Mouse (Mus musculus) embryonic fibroblast, embryonic 13.5 days (primary cell): ENCODE measurements around the gene Gm4881. TPM values are rescaled to one million over a fixed set of nuclear protein-coding genes. Genes with fewer than 3 reads are reported as not detected.
A peak's percentile ranks its signal among the peaks of the same experiment; 100 is the strongest.
"Not testable (repeated sequence)": the region's sequence is repeated elsewhere in the genome, so short reads cannot be mapped to it uniquely, and the experiment has no call there.

Source experiments
- H3K27ac ChIP-seq: 2 replicates; pipeline ENCODE4 v1.5.1; 2012; ENCODE audit warnings: low read length, control low read depth, inconsistent platforms; ENCODE audit not compliant: insufficient read depth
- H3K4me1 ChIP-seq: 2 replicates; pipeline ENCODE4 v1.6.1; 2011; ENCODE audit warnings: low read length; ENCODE audit not compliant: control insufficient read depth, insufficient read depth
- H3K4me3 ChIP-seq: 2 replicates; pipeline ENCODE4 v1.5.1; 2011; ENCODE audit warnings: mild to moderate bottlenecking, control low read depth, low read length; ENCODE audit not compliant: insufficient read depth
- CTCF ChIP-seq: IDR thresholded peaks from 2 replicates; pipeline ENCODE4 v1.5.1; 2011; ENCODE audit warnings: mild to moderate bottlenecking, control low read depth, low read length, moderate library complexity, borderline replicate concordance; ENCODE audit not compliant: insufficient read depth
- POLR2A ChIP-seq: IDR thresholded peaks from 2 replicates; pipeline ENCODE4 v1.6.1; 2011; ENCODE audit warnings: low read depth, mild to moderate bottlenecking, control low read depth, low read length, moderate library complexity
- polyA plus RNA-seq: library from polyadenylated mRNA; stranded (reverse); fragments of >200 nt; gene quantifications from 2 replicates; pipeline ENCODE4 v1.2.4, GENCODE M21; 2011; ENCODE audit warnings: low read depth; ENCODE audit not compliant: missing spikeins, insufficient read length

Gene Gm4881
- polyA plus RNA-seq, 1 experiment, result not detected

DNA sequence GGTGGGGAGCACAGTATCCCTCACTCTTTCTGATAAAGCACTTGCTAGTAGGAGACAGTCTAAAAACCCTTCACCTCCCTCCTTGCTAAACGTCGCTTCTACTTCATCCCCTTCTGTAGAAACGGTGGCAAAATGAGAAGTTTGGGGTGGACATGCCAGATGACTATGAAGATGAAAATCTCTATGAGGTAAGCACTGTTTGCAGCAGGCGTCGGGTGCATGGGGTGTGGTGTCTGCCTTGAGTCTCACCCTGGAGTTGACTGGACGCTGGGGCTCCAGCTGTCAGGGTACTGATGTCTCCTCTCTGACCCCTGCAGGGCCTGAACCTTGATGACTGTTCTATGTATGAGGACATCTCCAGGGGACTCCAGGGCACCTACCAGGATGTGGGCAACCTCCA, 43.2 kb downstream of the Gm4881 start:
- no peak overlapping the region for H3K4me3 ChIP-seq
- TF ChIP-seq POLR2A (no peak), CTCF (no peak)
- H3K27ac ChIP-seq, result no peak overlapping the region
- peaks cover 2% of the 10 kb centered on the region; the same call in 1 of the 2 replicates for H3K4me1 ChIP-seq

DNA sequence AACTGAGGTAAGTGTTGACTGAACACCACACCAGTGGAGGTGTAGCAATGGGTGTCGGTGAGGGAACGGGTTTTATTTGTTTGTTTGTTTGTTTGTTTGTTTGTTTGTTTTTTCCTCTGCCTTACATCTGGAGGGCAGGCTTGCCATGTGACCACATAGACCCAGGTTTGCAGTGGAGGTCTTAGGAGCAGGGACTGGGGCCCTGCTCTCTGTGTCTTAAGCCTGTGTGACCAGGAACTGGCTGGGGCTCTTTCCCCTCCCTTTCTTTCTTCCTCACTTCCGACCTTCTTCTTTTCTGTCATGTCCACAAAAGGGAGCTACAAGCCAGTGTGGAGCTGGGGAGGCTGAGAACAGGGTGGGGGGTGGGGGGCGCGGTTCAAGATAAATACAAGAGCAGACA, 46.3 kb downstream of the Gm4881 start:
- TF ChIP-seq POLR2A (no peak), CTCF (no peak)
- Histone ChIP-seq H3K27ac (no peak overlapping the region), H3K4me1 (no peaks in the 10 kb centered on the region), H3K4me3 (no peak overlapping the region)

DNA sequence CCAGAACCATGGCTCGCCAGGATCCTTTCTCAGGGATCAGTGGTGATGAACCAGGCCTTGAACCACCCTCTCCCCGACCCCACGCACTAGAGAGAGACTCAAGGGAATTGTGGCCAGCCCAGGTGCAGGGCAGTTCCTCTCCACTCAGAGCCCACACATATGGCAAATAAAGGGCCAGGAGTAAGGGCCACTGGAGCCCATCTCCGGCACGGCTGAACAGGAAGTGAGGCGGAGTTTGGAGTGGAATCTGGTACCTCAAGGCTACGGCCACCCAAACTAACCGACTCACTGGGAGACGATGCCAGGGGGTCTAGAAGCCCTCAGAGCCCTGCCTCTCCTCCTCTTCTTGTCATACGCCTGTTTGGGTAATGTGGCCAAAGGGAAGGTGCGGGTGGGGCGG, 47.1 kb downstream of the Gm4881 start, which contains the start of gene Cd79a:
Gene Cd79a (plus strand): TSS at position 158 of the 400 bp plus-strand sequence.
- H3K27ac ChIP-seq, result no peak within 1 kb of the TSS
- TF ChIP-seq POLR2A (no peak), CTCF (no peak)
- H3K4me1 ChIP-seq, result no peaks in the 10 kb centered on the region
- H3K4me3 ChIP-seq, result no peak within 1 kb of the TSS

DNA sequence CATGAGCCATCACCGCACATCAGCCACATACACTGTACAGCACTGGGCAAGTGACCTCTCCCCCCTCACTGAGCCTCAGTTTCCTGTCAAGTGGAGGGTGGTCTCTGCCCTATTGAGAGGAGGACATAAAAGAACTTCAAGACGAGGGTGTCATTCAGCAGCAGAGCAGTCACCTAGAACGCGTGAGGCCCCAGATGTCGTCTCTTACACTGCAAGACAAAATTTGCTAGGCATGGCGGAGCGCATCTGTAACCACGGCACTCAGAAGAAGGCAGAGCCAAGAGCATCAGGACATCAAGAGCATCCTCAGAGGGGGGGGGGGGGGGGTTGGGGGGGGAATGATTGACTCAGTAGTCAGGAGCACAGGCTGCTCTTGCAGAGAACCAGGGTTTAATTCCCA, 48.0 kb downstream of the Gm4881 start:
- H3K4me3 ChIP-seq, result no peak overlapping the region
- H3K4me1 ChIP-seq, result no peaks in the 10 kb centered on the region
- TF ChIP-seq POLR2A, result no peak
- no peak for TF ChIP-seq CTCF
- no peak overlapping the region for H3K27ac ChIP-seq

DNA sequence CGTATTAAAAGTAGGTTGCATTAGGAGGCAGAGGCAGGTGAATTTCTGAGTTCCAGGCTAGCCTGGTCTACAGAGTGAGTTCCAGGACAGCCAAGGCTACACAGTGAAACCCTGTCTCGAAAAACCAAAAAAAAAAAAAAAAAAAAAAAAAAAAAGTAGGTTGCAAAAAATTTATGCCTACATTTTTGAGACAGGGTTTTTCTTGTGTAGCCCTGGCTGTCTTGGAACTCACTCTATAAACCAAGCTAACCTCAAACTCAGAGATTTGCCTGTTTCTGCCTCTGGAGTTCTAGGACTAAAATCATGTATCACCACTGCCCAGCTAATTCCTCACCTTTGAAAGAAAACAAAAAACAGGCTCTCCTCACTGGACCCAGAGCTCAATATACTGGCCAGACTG, 48.5 kb downstream of the Gm4881 start:
- not testable (repeated sequence) for H3K27ac ChIP-seq, H3K4me1 ChIP-seq, H3K4me3 ChIP-seq

DNA sequence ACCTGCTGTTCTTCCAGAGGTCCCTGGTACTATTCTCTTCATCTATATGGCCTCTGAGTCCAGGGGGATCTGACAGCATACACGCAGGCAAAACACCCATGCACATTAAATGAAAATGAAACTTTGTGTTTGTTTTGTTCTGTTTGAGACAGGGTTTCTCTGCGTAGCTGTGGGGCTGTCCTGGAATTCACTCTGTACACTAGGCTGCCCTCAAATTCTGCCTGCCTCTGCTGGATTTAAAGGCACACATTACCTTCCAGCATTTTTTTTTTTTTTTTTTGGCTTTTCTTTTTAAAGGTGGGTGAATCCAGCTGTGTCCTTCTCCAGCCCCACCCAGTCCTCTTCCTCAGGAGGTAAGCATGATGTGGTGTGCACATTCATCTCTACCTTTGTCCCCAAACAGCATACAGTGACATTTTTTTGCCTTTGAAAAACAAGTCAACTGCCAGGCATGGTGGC, 52.1 kb downstream of the Gm4881 start:
- no peaks in the 10 kb centered on the region; the same call in 1 of the 2 replicates for H3K4me1 ChIP-seq
- TF ChIP-seq POLR2A, result no peak
- TF ChIP-seq CTCF, result no peak
- no peak overlapping the region for H3K27ac ChIP-seq
- H3K4me3 ChIP-seq, result no peak overlapping the region

DNA sequence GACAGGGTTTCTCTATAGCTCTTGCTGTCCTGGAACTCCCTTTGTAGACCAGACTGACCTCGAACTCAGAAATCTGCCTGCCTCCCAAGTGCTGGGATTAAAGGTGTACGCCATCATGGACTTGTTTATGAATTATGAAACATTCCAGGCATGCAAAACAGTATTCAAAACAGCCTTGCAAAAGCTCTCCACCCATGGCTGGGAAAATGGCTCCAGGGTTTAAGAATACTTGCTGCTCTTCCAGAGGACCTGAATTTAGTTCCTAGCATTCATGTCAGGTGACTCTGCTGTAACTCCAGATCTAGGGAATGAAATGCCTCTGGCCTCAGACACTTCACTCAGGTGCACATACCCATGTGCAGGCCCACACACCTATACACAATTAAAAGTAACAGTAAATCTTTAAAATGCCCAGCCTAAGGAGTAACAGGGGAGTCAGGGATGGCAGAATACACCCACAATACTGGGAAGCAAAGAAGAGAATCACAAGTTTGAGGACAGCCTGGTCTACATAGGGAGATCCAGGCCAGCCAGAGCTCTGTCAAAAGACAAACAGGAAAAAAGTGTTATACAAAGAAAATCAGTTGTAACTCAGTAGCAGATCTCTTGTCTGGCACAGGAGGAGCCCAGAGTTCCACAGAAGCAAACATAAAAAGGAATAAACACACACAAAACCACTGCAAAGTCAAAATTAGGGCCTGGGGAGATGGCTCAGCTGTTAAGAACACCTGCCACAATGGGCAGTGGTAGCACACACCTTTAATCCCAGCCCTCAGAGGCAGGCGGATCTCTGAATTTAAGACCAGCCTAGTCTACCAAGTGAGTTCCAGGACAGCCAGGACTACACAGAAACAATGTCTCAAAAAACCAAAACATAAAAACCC, 52.8 kb downstream of the Gm4881 start:
- no peak for TF ChIP-seq CTCF
- TF ChIP-seq POLR2A, result peak; percentile 6
- Histone ChIP-seq H3K4me1 (no peaks in the 10 kb centered on the region; the same call in 1 of the 2 replicates), H3K27ac (no peak overlapping the region)

DNA sequence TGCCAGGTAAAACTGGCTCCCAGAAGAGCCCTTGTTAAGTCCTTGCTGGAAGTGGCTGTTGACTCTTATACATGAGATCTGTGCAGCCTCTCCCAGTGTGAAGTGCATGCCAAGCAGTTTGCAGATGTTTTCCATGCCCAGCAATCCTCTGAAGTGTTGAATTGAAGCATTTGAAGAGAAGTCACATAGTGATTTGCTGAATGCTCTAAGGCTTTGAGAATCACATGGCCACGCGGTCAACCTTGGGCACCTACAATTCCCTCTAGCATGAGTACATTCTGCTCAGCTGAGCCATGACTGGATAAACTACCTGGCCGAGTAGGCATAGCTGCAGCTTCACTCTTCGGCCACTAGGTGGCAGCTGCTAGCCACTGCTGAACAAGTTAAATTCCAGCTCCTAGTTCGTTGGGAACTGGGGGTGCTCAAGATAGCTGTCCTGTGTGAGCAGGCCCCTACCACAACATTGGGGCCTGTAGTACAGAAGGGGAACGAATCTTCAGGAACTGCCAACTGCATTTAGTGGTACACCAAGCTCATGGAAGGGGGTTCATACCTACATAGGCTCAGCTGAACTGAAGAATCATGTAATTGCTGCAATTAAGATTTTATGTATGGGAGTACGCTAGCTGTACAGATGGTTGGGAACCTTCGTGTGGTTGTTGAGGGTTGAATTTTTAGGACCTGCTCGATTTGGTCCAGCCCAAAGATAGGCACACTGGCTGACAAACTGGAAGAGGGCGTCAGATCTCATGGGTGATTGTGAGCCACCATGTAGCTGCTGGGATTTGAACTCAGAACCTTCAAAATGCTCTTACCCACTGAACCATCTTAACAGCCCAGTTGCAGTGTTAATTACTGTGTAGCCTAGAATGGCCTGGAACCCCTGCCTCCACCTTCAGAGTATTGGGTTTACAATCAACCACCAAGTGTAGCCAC, 53.7 kb downstream of the Gm4881 start:
- peak; percentile 29; the same call in 1 of the 2 replicates for TF ChIP-seq POLR2A
- TF ChIP-seq CTCF, result peak; percentile 91
- Histone ChIP-seq H3K4me1 (no peaks in the 10 kb centered on the region; the same call in 1 of the 2 replicates), H3K4me3 (no peak overlapping the region), H3K27ac (no peak overlapping the region)

More for the DNA sequence above, 52.8 kb downstream of the Gm4881 start:
- H3K4me3 ChIP-seq, result no peak overlapping the region

DNA sequence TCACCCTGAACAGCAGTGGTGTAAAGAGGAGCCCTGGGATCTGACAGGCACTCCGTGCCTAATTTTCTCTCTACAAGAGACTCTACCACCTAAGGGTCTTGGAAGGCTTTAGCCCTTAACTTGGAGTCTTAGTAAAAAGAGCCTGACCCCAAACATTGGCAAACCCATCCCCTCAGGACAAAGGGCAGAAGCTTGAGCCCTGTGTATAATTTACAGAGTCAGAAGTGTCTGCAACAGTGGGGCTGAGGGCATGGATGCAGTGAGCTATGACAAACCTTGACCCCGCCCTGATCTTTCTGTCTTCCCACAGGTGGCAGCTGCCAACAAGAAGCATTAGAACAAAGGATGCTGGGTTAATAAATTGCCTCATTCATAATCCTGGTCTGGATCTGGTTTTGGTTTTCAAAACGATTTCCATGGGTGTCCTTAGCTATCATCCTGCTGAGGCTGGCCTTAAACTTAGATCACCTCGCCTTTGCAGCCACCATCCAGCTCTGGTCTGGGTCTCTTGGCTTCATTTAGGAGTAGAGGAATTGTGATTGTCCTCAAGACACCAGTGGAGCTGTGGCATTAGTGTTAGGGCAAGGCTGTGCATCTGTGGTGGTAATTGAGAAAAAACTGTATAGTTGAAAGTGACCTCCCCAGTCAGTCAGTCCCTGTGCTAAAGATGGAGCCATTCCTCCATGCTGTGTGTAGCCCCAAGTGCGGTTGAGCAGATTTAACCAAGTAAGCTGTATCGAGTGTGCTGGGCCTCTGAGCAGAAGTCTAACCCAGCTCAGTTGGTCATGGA, 54.7 kb downstream of the Gm4881 start:
- H3K4me1 ChIP-seq, result no peaks in the 10 kb centered on the region; the same call in 1 of the 2 replicates
- no peak overlapping the region for H3K4me3 ChIP-seq
- TF ChIP-seq POLR2A, result no peak
- TF ChIP-seq CTCF, result no peak
- H3K27ac ChIP-seq, result no peak overlapping the region
